Mouse (Mus musculus): ENCODE results near the gene Tmem221.

The Tmem221 gene

DNA sequence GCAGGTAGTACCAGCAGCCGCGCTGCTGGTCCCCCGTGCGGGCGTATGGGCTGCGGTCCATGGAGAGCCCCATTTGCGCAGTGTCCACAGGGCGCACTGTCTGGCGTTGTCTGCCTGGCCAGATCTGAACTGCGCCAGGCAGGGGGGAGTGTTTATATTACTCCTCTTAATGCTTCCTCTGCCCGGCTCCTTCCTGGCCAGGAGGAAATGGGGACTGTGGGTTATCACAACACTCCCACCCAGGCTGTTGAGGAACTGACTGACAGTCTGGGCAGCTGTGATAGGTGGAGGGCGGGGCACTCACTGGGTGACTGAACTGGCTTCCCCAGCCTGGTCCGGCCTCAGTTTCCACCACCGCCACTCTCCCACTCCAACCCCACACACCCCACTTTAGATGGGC lies 47.0 kb downstream of the Tmem221 start, which contains the start of gene Plvap:
Gene Plvap (minus strand): TSS at position 109 of the 400 bp plus-strand sequence.
- DNase-seq (ENCODE audit: low spot score in 2 of 2) = peak in 1 of 2 experiments; percentile 46

- no peak for DNase-seq (ENCODE audit: low spot score in 2 of 2)
Observed at GRCm38 (mm10) chr8:71509316-71509715, 49.4 kb downstream of the Tmem221 start.

- DNase-seq (ENCODE audit: low spot score in 2 of 2) = peak in 1 of 2 experiments; percentile 68
Observed at GRCm38 (mm10) chr8:71507589-71508104, 51.0 kb downstream of the Tmem221 start.

DNA sequence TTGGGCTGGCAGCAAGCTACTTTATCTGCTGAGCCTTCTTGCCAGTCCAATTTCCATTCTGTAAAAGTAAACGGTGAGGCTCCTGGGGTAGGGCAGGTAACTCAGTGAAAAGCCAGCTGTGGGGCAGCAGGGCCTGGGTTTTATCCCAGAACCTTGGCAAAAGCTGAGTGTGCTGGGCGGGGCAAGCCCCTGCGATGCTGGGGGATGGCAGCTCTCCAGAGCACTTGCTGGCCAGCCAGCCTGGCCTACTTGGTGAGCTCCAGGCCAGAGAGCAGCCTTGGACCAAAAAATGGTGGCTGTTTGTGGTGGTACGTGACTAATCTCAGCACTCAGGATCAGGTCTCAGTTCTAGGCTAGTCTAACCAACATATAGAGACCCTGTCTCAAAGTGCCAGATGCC lies 52.7 kb downstream of the Tmem221 start:
- no peak for DNase-seq (ENCODE audit: low spot score in 2 of 2)

- no peak for DNase-seq (ENCODE audit: low spot score in 2 of 2)
Observed at GRCm38 (mm10) chr8:71505326-71505725, 53.3 kb downstream of the Tmem221 start.

GRCm38 (mm10) chr8:71504349-71504748 lies 54.3 kb downstream of the Tmem221 start:
- no peak for DNase-seq (ENCODE audit: low spot score in 2 of 2)
